Mouse (Mus musculus) kidney, adult 11 months (tissue): ENCODE results near the gene Nkx2-3.

ENCODE experiments used
- DNase-seq: peaks from one replicate; pipeline ENCODE4 v3.0.0; 2022

Gene Nkx2-3

DNA sequence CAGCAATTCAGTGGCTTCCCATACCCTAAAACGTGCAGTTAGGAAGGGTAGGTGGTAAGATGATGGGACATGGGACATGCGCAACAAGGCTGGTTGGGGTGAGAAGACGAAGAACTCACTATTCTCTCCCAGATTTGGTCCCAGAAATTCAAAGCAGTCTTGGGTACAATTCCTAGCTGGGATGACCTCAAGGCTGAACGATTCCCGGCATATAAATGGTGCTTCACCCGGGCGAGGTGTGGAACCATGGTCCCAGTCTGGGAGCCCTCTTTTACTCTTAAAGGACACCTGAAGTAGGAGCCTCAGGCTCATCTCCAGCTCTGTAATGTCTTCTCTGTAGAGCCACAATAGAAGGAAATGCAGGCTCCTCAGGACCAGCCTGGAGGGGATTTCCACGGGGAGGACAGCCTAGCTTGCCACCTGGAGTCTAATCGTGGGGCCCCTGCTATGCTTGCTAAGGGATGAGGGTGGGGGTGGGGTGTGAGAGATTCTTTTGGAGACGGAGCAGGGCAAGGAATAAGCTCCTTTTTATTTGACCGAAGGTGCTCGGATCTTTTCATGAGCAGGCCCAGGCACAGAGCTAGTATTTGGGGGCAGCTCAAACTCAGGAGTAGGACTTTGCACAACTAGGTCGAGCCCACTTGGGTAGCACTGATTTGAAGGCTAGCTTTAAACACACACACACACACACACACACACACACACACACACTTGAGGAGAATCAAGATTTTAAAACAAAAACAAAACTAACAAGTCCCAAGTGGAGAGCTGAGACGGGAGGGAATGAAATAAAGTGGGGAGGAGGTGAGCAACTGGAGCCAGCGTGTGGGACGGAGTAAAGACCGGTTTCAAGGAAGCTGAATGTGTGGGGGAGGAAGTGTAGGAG, 6.2 kb upstream of the Nkx2-3 start:
- no peak for DNase-seq

DNA sequence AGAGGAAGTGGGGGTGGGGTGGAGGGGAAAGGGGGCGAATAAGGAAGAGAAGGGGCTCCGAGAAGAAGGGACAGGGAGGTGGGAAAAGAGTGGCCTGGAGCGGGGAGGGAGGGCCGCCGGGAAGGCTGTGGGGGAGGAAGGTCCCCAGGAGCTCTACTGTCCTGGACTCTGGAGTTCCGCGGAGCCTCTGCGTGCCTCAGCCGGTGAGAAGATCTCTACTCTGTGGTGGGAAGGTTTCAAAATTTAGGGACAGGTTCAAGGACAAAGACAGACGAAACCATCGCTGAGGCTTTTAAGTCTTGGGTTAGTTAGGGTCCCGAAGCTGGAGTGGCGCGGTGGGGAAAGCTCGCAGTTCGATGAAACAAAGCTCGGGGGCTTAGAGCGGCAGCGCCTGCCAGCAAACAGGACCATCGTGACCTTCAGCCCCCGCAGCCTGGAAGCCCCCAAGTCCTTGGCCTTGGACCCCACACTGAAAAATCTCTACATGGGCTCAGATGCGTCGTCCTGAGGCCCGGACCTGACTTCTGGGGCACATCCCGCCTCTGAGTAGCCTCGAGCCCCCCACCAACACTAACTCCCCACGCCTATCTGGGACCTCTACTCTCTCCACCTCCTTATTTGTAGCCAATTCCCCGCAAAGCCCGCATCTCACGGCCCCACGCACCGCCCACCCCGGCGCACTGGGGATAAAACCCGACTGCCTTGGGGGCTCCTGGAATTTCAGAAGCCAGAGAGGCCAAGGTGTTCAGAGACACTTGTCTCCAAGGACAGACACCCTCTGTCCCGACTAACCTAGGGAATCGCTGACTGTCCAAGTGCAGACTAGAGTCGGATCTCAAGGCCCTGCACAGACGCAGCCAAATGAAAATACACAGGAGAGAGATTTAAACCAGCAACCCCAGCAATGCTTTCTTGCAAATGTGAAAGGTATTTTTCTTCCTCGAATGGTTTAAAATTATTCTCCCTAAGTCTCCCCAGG, 5.3 kb upstream of the Nkx2-3 start:
- no peak for DNase-seq

DNA sequence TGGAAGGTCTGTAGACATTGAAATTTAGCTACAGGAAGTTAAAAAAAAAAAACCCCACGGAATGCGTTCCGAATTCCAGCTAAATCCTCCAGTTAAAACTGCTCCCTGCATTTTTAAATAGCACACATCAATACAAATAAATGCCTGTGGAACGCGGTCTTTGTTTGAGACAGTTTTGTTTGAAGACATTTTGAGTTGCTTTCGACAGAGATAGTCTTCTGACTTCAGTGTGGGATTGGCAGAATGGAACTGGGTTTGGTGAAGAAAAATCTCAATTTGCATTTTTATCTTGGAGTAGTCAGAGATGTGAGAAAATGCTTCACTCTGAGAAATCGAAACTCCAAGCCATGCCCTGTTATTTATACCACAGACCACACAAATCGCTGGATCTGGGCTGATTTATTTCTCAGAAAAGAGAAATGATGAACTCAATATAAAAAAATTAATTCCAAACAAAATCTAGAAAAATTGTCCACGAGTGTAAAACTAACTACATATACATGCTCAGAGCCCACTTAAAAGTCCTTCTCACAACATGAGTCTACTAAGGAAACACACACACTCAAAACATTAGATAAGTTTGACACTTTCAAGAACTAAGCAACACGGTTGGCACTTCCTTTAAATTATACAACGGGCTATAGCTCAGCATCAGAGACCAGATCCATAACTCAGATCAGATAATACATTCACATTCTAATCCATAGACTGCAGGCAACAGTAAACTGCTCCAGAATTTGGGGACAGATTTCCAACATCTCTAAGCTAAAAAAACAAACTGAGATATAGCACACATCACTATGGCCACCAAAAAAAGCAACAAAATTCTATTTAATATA, 4.1 kb upstream of the Nkx2-3 start:
- no peak for DNase-seq

DNA sequence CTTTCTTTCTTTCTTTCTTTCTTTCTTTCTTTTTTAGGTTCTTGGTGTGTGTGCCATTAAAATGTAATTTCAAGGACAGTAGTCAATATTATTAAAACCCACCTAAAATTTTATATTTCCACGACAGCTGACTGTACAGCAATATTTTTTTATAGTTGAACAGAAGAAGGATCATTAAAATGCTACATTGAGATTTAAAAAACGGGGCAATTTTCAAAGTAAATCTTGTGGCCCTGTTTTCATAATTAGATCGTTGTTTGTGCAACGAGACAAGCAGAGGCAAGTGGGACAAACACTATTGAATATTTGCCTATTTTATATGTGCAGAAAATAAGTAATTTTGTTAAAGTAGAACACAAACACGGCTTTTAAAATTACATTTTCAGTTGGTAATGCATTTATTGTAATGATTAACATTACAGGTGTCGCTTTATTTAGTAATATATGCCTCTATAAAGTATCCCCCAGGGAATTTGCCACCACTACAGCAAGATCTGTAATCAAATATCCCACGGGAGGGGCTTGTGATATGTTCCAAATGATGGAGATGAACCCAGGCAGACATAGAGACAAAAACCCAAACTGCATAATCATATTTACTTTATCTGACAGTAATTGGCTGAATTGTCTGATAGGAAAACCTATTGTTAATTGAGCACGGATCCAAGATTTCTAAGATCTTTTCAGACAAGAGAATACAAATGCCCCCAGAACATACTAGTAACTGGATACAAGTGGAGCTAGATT, 3.2 kb upstream of the Nkx2-3 start:
- DNase-seq = no peak

DNA sequence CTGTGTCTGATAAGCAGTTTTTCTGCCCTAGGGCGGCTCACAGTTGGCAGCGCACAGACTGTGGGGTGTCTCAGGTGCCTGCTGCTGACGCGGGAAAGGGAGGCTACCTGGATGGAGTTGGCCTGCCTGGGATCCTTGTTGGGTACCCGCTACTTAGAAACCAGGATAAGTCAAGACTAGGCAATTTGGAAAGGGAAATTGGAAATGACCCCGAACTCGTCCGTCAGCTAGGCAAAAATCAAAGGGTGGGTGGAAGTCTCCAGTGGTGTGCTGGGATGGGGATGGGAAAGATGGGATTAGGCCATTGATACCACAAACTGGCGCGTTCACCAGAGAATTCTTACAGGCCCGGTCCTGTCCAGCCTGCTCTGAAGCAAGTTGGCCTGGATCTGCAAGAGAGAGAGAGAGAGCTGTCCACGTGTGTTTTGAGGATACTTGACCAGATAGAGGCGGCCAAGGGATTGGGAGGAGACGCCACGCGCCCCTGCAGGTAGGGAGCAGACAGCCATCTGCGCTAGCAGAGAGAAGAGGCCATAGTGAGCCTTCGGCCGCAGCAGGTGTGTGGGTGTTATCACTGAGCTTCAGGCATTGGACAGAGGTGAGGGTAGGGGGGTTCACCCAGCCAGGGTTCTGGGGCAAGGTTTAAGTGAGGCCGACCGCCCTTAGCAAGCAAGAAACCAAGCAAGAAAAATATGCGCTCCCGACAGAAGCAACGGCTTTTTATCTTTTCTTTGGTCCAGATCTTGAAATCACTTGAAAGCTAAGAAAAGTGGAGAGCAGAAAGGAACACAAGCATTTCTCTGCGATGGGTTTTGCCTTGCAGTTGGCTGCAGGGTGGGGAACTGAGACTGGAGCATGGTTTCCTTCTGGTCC, 2.4 kb upstream of the Nkx2-3 start:
- DNase-seq = no peak

DNA sequence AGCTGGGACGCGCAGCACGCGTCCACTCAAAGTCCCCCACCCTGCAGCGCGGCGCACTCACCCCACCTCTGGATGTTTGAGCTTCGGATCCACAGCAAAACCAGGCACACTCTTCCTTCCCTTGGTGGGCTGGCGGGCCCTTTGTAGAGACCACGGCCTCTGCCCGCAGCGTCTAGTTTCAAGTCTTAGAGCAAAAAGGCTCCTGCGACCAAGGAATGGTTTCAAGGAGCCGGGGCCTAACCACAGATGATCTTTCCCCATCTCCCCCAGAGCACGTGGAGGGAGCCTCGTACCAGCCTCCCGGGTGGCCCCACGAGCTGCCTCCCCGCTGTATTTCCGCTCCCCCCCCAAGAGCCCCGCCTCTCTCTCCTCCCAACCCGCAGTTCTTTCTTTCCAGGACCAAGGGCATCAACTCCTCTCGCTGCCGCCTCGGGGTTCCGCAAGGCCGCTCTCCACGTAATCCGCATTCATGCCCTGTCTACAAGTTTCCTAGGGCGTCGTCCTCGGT, 1.7 kb upstream of the Nkx2-3 start:
- no peak for DNase-seq

DNA sequence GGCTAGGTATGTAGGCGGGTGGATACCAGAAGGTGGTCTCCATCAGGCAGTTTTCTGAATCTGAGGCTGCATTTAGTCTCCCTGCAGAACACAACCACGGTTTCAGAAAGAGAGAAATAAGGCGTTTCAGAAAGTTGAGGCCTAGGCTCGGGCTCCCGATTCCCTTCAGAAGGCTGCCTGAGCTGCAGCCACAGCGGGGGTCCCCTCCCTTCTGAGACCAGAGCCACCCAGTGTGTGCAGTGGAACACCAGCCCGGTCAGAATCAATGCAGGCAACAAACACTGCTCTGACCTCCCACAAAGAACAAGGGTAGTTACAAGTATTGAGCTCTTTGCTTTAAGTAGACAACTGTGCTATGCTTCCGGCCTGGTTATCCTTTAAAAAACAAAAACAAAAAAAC, 1.0 kb upstream of the Nkx2-3 start:
- no peak for DNase-seq

DNA sequence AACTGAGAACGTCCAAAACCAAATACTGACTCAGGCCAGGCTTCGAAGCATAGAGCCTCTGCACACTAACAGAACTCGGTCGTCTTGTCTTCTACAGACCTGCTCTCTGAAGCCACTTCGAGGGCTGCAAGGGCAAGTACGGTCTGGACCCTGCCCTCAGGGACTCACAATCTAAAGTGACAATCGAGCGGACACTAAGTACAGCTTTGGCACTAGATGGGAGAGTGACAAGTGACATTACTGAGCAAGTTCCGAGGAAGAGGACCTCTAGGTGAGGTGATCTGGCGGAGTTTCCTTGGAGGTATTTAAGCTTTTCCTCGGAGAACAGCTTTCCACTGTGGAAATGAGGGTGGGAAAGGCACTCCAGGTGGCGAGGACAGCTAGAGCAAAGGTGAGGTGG, 564 bp upstream of the Nkx2-3 start:
- no peak for DNase-seq

DNA sequence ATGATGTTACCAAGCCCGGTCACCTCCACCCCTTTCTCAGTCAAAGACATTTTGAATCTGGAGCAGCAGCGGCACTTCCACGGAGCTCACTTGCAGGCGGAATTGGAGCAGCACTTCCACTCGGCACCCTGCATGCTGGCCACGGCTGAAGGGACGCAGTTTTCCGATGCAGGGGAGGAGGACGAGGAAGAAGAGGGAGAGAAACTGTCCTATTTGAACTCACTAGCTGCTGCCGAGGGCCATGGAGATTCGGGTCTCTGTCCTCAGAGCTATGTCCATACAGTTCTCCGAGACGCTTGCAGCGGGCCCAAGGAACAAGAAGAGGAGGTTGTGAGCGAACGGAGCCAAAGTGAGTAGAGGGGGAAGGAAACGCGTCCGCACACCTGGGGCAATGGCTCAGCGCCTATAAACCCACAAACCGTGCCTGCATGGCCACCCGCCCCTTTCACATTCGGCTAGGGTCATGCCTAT, 411 bp downstream of the Nkx2-3 start:
- no peak for DNase-seq

DNA sequence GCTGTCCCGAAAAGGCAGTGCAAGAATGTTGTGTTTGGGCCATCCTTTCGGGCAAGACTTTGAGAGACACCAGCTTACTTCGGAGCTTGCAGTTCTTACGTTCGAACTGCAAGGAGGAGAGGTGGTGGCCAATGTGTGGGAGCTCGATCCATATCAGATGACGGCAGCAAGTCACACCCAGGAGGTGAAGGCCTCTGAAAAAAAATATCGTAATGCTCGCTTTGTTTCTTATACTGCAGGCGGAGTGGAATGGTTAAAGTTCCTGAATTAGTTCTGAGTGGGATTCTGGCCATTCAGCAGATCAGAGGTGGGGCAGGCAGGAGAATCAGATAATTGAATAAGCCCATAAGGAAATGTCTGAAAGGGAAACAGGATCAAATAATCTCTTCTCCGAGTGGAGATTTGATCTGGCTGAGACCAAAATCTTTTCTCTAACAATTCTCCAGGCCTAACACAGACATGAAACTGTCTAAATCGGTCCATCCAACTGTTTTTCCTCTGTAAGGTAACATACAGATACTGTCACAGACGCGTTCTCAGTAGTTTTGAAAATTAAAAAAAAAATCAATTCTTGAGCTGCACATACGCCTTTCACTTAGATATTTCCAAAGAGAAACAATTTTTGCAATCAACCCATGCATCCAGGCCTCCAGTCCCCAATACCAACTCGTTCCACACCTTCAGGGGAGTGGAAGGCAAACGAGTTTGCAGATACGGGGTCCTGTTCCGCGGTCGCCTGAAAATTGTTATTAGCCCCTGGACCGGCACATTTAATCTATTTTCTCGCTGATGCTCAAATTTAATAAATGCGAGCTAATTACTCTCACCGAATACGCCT, 1.4 kb downstream of the Nkx2-3 start:
- no peak for DNase-seq

DNA sequence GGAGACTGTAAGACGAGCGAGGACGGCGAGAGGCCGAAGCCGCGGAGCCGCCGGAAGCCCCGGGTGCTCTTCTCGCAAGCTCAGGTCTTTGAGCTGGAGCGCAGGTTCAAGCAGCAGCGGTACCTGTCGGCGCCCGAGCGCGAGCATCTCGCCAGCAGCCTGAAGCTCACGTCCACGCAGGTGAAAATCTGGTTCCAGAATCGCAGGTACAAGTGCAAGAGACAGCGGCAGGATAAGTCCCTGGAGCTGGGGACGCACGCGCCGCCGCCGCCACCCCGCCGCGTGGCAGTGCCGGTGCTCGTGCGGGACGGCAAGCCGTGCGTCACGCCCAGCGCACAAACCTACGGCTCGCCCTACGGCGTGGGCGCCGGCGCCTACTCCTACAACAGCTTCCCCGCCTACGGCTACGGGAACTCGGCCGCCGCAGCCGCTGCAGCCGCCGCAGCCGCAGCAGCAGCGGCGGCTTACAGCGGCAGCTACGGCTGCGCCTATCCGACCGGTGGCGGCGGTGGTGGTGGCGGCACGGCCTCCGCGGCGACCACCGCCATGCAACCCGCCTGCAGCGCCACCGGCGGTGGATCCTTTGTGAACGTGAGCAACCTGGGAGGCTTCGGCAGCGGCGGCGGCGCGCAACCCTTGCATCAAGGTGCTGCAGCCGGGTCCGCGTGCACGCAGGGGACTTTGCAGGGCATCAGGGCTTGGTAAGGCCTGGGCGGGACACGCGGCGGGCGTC, 2.4 kb downstream of the Nkx2-3 start:
- no peak for DNase-seq

DNA sequence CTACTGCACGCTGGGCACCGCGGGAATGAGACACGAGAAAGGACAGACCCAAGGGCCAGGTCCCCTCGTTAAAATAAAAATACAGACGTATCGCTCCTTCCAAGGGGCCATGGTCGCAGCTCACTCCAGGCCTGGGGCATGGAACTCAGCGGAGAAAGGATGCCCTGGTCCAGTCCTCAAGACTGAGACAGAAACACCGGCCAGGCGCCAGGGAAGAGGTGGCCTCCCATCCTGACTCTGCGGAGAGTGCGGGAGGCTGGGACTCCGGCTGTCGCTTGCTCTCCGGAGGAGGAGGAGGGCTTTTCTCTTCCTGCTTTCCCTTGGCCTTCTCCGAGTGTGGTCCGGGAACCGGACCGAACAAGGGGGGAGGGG, 2.9 kb downstream of the Nkx2-3 start:
- DNase-seq = no peak

DNA sequence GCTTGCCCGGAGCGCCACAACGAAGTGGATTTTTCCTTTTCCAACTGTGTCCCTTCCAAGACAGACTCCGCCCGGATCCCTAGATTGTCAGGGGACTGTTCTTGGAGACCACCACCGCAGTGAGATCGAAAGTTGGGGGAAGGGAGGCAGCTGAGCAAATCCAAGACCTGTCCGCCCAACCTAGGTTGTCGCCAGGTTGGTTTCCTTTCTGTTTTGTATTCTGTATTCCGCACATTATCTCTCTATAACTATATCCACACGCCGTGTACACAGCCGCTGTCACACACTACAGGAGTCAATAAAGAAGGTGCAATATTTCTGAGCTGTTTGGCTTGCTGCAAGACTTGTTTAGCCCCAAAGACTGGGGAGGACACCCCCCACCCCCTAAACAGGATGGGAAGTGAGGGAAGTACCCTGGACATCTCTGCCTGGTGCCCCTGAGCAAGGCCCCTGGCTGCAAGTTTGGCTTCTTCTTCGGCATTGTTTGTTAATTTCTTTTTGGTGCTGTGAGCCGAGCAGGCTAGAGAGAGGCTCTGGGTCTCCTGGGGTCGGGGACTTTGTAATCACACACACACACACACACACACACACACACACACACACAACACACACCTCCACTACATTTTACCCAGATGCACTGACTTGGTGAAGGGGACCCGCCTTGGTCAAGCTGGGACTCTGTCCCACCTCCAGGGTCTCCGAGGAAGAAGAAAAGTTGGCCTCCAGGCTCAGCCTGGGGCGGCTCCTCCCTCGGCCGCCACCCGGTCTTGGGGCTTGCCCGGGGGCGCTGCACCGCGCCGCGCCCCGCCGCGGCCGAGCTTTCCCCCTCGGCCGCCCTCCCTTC, 3.7 kb downstream of the Nkx2-3 start:
- DNase-seq = no peak

DNA sequence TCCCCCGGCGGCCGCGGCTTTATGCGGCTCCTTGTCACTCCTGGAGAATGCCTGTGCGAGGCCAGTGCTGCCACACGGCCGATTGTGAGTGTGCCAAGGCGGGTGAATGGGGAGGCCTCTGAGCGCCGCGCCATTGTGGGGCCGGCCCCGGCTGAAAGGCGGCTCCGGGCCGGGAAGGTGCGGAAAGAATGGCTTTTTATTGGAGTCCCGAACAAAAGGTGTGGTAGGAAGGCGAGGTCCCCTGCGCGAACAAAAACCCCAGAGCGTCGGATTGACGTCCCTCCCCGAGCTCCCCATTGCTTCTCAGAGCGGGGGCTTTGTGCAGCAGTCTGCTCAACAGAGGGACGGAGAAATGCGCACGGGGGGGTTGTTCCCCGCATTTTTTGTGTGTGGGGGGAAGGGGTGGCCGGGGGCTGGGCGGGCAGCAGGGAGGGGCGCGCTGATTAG, 4.3 kb downstream of the Nkx2-3 start:
- DNase-seq = no peak

DNA sequence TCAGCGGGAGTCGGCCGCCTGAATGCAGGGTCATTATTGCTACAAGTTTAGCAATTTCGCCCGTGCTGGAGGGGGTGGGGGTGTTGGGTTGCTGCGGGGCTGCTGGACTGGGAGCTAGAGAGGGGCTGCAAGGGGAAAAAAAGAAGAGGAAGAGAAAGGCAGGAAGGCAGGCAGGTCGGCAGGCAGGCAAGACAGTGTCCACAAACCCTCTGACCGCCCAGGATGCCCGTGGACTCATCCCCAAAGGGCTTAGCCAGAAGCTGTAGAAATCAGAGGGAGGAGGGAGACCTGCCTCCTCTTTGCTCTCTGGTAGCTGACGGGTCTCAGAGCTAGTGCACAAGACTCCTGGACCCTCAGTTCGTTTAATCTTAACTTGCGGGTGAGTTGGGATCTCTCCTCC, 4.8 kb downstream of the Nkx2-3 start:
- DNase-seq = no peak

DNA sequence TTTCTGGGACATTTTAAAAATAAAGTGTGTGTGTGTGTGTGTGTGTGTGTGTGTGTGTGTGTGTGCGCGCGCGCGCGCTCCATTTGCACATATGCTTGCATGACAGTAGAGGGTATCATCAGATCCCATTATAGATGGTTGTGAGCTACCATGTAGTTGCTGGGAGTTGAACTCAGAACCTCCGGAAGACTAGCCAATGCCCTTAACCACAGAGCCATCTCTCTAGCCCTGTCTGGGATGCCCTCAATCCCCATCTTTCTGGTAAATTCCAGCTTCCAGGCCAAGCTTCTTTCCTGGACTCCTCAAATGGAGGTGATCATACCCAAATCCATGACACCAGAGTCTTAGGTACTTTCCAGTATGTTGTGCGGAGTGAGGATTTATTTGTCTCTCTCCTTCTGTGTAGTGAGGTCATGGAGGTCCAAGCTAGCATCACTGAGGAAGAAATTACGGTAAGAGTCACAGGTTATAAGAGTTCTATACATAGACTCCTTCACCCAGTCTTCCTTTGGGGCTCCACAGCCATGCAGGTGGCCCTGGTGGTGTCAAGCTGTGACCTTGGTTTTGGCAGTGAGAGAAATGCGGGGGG, 5.7 kb downstream of the Nkx2-3 start:
- no peak for DNase-seq

DNA sequence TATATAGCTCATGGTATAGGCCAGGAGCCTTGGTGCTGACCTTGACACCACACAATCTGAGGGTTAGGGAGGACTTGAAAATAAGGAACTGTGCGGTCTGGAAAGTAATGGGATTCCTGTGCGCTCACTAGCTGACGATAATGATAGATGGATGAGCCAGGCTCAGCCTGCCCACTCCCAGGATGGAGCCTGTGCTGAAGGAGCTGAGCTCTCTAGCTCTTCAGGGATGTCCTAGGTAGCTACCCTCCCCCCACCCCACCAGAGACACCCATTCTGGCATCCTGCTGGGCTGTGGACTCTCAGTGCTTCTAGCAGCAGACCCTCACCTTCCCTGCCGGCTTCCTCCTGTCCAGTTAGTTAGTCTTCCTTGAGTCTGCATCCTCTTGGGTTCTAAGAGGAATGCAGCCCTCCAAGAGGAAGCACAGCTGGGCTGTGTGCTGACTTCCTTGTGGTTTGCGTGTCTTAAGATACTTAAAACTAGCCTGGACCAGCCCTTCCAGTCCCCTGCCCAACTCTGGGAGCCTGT, 6.4 kb downstream of the Nkx2-3 start:
- no peak for DNase-seq
